Mouse (Mus musculus): Measurements from ENCODE around the gene Ptch1. TPM values are rescaled to one million over a fixed set of nuclear protein-coding genes. Genes with fewer than 3 reads are reported as not detected.

The Ptch1 gene
- total RNA-seq, 2 experiments from 2014 or later: 8.0 to 13.0 TPM

- Histone ChIP-seq H3K4me3 (no peak overlapping the region), H3K27ac (no peak overlapping the region)
- TF ChIP-seq CTCF (IDR thresholded peaks at IDR 0.05): no peak
- intact Hi-C loops (cut with DNase I): no loop called here
- DNase-seq: no peak
Measured at GRCm38 (mm10) chr13:63525571-63526197, 47.7 kb downstream of the Ptch1 start.

- H3K4me3 ChIP-seq: no peak overlapping the region
- intact Hi-C loops (cut with DNase I): no loop called here
- DNase-seq: no peak
- no peak for TF ChIP-seq CTCF (IDR thresholded peaks at IDR 0.05)
- no peak overlapping the region for H3K27ac ChIP-seq
Measured at GRCm38 (mm10) chr13:63524608-63525570, 48.5 kb downstream of the Ptch1 start.

GRCm38 (mm10) chr13:63524061-63524460 is 49.3 kb downstream of the Ptch1 start:
- intact Hi-C loops (cut with DNase I): no loop called here
- Histone ChIP-seq H3K4me3 (no peak overlapping the region), H3K27ac (no peak overlapping the region)
- no peak for DNase-seq
- no peak for TF ChIP-seq CTCF (IDR thresholded peaks at IDR 0.05)

GRCm38 (mm10) chr13:63522832-63523231 is 50.6 kb downstream of the Ptch1 start:
- intact Hi-C loops (cut with DNase I): no loop called here
- H3K27ac ChIP-seq: no peak overlapping the region
- DNase-seq: no peak
- TF ChIP-seq CTCF (IDR thresholded peaks at IDR 0.05): no peak
- H3K4me3 ChIP-seq: no peak overlapping the region

- no peak overlapping the region for H3K4me3 ChIP-seq
- H3K27ac ChIP-seq: no peak overlapping the region
- DNase-seq: no peak
- no peak for TF ChIP-seq CTCF (IDR thresholded peaks at IDR 0.05)
- intact Hi-C loops (cut with DNase I): no loop called here
Measured at GRCm38 (mm10) chr13:63520110-63520509, 53.3 kb downstream of the Ptch1 start.

GRCm38 (mm10) chr13:63516535-63516934 is 56.9 kb downstream of the Ptch1 start:
- DNase-seq: no peak
- H3K27ac ChIP-seq: no peak overlapping the region
- H3K4me3 ChIP-seq: no peak overlapping the region
- intact Hi-C loops (cut with DNase I): no loop called here
- TF ChIP-seq CTCF (IDR thresholded peaks at IDR 0.05): no peak

GRCm38 (mm10) chr13:63515542-63515941 is 57.9 kb downstream of the Ptch1 start:
- no peak overlapping the region for H3K27ac ChIP-seq
- TF ChIP-seq CTCF (IDR thresholded peaks at IDR 0.05): no peak
- intact Hi-C loops (cut with DNase I): no loop called here
- no peak for DNase-seq
- H3K4me3 ChIP-seq: no peak overlapping the region

- no peak overlapping the region for H3K27ac ChIP-seq
- DNase-seq: no peak
- intact Hi-C loops (cut with DNase I): no loop called here
- H3K4me3 ChIP-seq: no peak overlapping the region
- TF ChIP-seq CTCF (IDR thresholded peaks at IDR 0.05): no peak
Measured at GRCm38 (mm10) chr13:63514931-63515360, 58.5 kb downstream of the Ptch1 start.

- no peak for DNase-seq
- TF ChIP-seq CTCF (IDR thresholded peaks at IDR 0.05): no peak
Measured at GRCm38 (mm10) chr13:63513374-63514098, 59.9 kb downstream of the Ptch1 start.

GRCm38 (mm10) chr13:63512411-63512810 is 61.0 kb downstream of the Ptch1 start:
- H3K4me3 ChIP-seq: no peak overlapping the region
- no peak for DNase-seq
- TF ChIP-seq CTCF (IDR thresholded peaks at IDR 0.05): no peak
- H3K27ac ChIP-seq: no peak overlapping the region
- intact Hi-C loops (cut with DNase I): no loop called here

More at GRCm38 (mm10) chr13:63513374-63514098, 59.9 kb downstream of the Ptch1 start:
- intact Hi-C loops (cut with DNase I): no loop called here
- Histone ChIP-seq H3K4me3 (no peak overlapping the region), H3K27ac (no peak overlapping the region)

GRCm38 (mm10) chr13:63507821-63508220 is 65.6 kb downstream of the Ptch1 start:
- H3K4me3 ChIP-seq: no peak overlapping the region
- no peak overlapping the region for H3K27ac ChIP-seq
- TF ChIP-seq CTCF (IDR thresholded peaks at IDR 0.05): no peak
- intact Hi-C loops (cut with DNase I): no loop called here
- no peak for DNase-seq

GRCm38 (mm10) chr13:63507001-63507556 is 66.3 kb downstream of the Ptch1 start:
- Histone ChIP-seq H3K4me3 (no peak overlapping the region), H3K27ac (no peak overlapping the region)
- DNase-seq: no peak
- no peak for TF ChIP-seq CTCF (IDR thresholded peaks at IDR 0.05)
- intact Hi-C loops (cut with DNase I): no loop called here

All from gastrocnemius, adult 2 months (tissue).